Mouse (Mus musculus): ENCODE measurements around the gene Mt1.

Mt1 gene

GRCm38 (mm10) chr8:94172809-94173732, 5.8 kb upstream of the Mt1 start:
- DNase-seq (ENCODE audit: low read depth, low spot score): no peak

- DNase-seq (ENCODE audit: low read depth, low spot score): no peak
Measured at GRCm38 (mm10) chr8:94173848-94174403, 5.0 kb upstream of the Mt1 start.

- DNase-seq (ENCODE audit: low read depth, low spot score): no peak
Measured at GRCm38 (mm10) chr8:94174619-94175213, 4.2 kb upstream of the Mt1 start.

DNA sequence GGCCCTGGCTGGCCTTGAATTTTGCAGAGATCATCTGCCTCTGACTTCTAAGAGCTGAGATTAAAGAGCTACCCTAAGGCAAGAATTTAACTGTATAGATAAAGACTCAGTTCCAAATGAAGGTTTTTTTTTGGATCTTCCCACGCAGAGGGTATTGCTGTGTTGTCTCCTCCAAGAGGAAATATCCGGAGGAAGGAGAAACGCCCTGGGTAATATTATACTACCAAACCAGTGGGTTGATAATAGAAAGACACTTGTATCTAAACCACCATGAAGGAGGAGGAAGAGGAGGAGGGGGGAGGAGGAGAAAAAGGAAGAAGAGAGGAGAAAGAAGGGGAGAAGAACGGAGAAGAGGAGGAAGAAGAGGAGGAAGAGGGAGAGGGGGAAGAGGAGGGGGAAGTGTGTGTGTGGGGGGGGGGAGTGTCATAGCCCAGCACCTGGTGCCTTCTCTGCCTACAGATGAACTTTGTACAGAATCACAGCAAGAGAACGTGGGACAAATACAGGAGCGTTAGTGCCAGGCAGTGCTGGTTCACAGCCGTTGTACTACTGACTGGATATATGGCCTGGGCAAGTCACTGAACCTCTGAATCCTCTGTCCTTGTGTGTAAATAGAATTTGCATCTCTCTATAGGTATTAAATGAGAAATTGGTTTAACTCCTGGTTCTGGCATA, 1.0 kb upstream of the Mt1 start:
- DNase-seq (ENCODE audit: low read depth, low spot score): no peak

GRCm38 (mm10) chr8:94179713-94180560, 1.1 kb downstream of the Mt1 start:
- no peak for DNase-seq (ENCODE audit: low read depth, low spot score)

GRCm38 (mm10) chr8:94180561-94180908, 1.7 kb downstream of the Mt1 start:
- DNase-seq (ENCODE audit: low read depth, low spot score): no peak

DNA sequence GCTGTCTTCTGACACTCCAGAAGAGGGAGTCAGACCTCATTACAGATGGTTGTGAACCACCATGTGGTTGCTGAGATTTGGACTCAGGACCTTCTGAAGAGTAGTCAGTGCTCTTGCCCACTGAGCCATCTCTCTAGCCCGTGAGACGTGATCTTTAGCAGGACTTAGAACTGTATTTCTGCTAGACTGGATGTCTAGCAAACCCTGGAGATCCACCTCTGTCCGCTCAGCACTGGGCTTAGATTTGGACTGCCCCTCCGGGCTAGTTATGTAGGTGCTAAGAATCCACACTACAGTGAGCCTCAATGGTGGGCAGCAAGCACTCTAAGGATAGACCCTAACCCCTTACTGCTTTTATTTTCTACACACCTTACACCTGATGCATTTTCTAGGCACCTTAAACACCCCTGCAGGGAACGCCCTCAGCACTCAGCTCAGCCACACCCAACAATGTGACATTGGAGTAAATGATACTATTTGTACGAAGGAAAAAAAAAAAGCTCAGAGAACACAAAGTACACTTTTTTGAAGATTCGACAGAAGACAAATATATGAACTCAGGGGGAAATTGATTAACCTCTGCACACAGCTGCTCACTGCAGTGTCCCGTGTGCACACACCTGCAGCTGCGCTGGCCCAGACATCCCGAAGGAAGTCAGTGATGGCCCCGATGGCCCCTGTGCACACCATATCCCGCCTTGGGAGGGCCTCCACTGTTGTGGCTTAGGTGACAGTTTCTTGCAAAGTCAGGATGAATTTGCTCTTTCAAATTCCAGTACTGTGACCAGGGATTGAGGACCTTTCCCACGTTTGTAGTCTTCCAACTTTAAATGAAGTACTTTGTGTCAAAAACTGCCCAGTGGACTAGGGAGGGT, 3.4 kb downstream of the Mt1 start:
- no peak for DNase-seq (ENCODE audit: low read depth, low spot score)

DNA sequence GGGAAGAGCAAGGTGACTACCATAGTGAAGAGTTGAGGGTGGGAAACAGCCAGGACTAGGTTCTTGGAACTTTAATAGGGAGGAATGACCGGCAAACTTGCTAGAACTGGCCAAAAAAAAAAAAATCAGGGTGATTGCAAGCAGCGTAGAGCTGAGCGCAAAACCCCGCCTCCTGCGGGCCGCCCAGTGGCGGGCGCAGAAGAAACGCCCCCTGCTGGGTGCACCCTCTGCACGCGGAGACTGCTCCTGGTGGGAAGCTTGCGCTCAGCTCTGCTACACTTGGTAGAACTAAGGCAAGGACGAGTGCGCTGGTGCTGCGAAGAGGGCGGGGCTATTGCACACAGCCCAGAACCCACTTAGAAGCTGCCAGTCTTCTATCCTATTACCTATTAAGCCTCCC, 4.2 kb downstream of the Mt1 start:
- DNase-seq (ENCODE audit: low read depth, low spot score): peak; percentile 85

GRCm38 (mm10) chr8:94184357-94184843, 5.5 kb downstream of the Mt1 start:
- DNase-seq (ENCODE audit: low read depth, low spot score): no peak

DNA sequence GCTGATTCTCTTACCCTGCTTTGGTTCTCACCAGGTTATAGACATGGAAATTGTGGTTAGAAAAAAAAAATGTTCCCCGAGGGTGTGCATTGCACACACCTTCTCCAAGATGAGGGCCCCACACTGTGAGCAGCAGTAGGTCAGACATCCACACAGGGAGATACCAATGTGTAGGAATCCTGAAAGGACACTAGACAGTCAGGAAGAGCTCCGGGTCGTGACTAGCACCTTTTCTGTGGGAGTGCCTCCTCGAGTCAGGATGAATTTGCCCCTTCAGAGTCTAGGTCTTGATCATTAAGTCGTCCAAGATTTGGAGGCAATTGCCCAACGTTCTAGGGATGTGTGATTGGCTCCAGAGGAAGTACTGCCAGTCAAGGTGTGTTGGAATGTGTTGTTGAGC, 6.9 kb downstream of the Mt1 start:
- DNase-seq (ENCODE audit: low read depth, low spot score): no peak

- peak; percentile 83 for DNase-seq (ENCODE audit: low read depth, low spot score)
Measured at GRCm38 (mm10) chr8:94186542-94186941, 7.7 kb downstream of the Mt1 start.

- DNase-seq (ENCODE audit: low read depth, low spot score): no peak
Measured at GRCm38 (mm10) chr8:94187290-94188002, 8.6 kb downstream of the Mt1 start.

DNA sequence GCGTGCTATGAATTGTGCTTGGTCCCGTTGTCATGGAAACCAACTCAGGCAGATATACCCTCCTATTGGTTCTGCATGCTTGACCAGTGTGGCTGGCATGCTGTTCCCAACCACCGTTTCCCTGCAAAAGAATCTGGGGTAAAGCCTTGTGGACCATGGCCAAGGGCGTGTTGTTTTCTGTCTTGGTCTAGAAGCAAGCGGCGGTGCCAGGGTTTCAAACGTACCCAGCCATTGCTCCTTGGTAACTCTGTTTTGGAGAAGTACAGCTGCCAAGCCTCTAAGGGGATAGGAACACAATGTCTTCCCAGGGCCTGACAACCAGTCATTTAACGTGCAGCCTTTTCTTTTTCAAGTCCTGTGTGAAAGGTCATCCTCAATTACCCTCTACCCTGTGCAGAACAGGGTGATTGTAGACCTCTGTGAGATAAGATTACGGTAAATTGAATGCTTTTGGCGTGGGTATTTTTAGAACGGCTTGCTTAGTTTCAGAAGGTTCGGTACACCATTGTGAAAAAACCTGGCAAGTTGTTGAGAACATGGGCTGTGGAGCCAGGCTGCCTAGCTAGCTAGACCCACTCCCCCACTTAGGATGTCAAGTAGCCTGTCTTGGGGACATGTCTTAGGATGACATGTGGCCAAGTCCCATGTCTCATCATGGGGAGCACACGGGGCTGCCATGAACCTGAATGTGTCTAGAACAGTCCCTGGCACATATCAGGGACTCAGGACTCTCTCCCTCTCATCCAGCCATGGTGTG, 10.6 kb downstream of the Mt1 start:
- DNase-seq (ENCODE audit: low read depth, low spot score): no peak

- DNase-seq (ENCODE audit: low read depth, low spot score): no peak
Measured at GRCm38 (mm10) chr8:94191101-94191691, 12.3 kb downstream of the Mt1 start.

DNA sequence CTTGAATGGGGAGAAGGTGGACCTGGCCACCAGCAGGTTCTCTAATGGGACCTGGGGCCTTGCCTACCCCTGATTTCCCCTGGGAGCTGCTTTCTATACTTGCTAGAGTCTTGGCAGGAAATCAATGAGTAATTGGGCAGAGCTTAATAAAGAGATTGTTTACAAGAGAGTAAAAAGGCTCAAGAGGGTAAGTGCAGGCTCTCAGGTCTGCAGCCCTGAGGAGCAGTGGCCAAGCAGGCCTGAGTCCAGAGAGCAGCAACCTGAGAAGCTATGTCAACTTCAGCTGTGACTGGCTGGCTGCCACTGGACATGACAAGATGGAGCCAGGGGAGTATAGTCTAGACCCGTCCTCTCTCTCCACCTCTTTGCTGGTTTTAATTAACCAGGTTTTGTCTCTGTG, 14.0 kb downstream of the Mt1 start:
- DNase-seq (ENCODE audit: low read depth, low spot score): no peak

- no peak for DNase-seq (ENCODE audit: low read depth, low spot score)
Measured at GRCm38 (mm10) chr8:94194591-94195223, 15.8 kb downstream of the Mt1 start.

DNA sequence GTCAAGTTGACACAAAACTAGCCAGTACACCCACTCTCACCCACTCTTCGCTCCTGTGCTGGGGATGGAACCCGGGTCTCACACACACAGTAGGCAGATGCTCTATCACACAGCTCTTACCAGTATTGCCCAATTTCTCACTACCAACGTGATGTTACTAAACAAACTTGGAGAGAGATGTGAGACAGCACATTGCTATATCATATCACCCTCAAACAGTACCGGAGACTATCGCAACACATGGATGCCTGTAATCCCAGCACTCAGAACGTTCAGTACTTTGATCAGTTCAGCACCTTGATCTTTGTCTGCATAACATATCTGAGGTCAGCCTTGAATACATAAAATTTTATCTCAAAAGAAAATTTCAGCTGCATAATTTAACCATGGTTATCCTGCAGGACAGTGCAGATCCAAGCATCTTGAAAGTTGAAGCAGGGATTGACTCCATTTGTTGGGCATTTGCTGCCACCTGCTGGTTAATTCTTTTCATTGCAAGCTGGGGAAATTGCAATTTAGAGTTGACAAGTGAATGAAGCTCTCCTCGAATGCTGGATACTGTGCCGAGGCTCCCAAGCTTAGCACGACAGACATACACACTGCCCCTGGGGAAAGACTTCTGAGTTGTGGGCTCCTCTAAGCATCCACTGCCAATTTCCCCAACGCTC, 20.5 kb downstream of the Mt1 start:
- peak; percentile 72 for DNase-seq (ENCODE audit: low read depth, low spot score)

Measured in c-Kit-negative CD71-positive TER-119-positive erythroid progenitor cells, embryonic 14.5 days (primary cell).